Mouse (Mus musculus) heart, embryonic 11.5 days (tissue): Measurements from ENCODE around the gene Ube2z. TPM values are rescaled to one million over a fixed set of nuclear protein-coding genes. Genes with fewer than 3 reads are reported as not detected.
A peak's percentile ranks its signal among the peaks of the same experiment; 100 is the strongest.

Source experiments
- ATAC-seq: fragments of 200-750 bp; cut with Nextera tagmentation; replicated peaks from 2 replicates; pipeline ENCODE4 v1.8.0; 2017; ENCODE audit warnings: moderate library complexity; ENCODE audit not compliant: insufficient number of reproducible peaks, low FRiP score, low TSS enrichment
- H3K27ac ChIP-seq: fragments of 300-500 bp; sonication (generic); 2 replicates; pipeline ENCODE4 v1.5.1; 2014; ENCODE audit warnings: mild to moderate bottlenecking, low read depth, low read length
- H3K27me3 ChIP-seq: fragments of 300-500 bp; sonication (generic); 2 replicates; pipeline ENCODE4 v1.6.1; 2014; ENCODE audit warnings: mild to moderate bottlenecking, low read length, mixed read lengths; ENCODE audit not compliant: control insufficient read depth, insufficient read depth
- H3K36me3 ChIP-seq: fragments of 300-500 bp; sonication (generic); 2 replicates; pipeline ENCODE4 v1.6.1; 2014; ENCODE audit warnings: mild to moderate bottlenecking, low read length, moderate library complexity, mixed read lengths; ENCODE audit not compliant: control insufficient read depth, insufficient read depth
- H3K4me1 ChIP-seq: fragments of 300-500 bp; sonication (generic); 2 replicates; pipeline ENCODE4 v1.6.1; 2014; ENCODE audit warnings: low read length; ENCODE audit not compliant: control insufficient read depth, insufficient read depth
- H3K4me2 ChIP-seq: fragments of 300-500 bp; sonication (generic); 2 replicates; pipeline ENCODE4 v1.6.1; 2014; ENCODE audit warnings: mild to moderate bottlenecking, moderate library complexity
- H3K4me3 ChIP-seq: fragments of 300-500 bp; sonication (generic); 2 replicates; pipeline ENCODE4 v1.5.1; 2014; ENCODE audit warnings: low read depth, low read length
- H3K9ac ChIP-seq: fragments of 300-500 bp; sonication (generic); 2 replicates; pipeline ENCODE4 v1.6.1; 2014; ENCODE audit warnings: mild to moderate bottlenecking, low read depth, low read length, moderate library complexity
- H3K9me3 ChIP-seq: fragments of 300-500 bp; sonication (generic); replicated peaks from 2 replicates; pipeline ENCODE4 v1.6.1; 2016; ENCODE audit warnings: low read length; ENCODE audit not compliant: control insufficient read depth
- WGBS: fragments of 180-500 bp; shearing (Covaris S2); extraction: QIAGEN DNeasy Blood & Tissue Kit; methylation state at CpG from one replicate; pipeline ENCODE4 v1.1.7; 2014; ENCODE audit not compliant: insufficient replicate concordance; 5-methylcytosine and 5-hydroxymethylcytosine counted together
- polyA plus RNA-seq: library from polyadenylated mRNA; unstranded; fragments of >200 nt; fragmentation: Nextera tagmentation; extraction: Ambion mirVana; gene quantifications from 2 replicates; pipeline ENCODE4 v1.2.1, GENCODE M21; 2014

The Ube2z gene
- polyA plus RNA-seq, 1 experiment from 2014 or later, result 23.0 TPM

DNA sequence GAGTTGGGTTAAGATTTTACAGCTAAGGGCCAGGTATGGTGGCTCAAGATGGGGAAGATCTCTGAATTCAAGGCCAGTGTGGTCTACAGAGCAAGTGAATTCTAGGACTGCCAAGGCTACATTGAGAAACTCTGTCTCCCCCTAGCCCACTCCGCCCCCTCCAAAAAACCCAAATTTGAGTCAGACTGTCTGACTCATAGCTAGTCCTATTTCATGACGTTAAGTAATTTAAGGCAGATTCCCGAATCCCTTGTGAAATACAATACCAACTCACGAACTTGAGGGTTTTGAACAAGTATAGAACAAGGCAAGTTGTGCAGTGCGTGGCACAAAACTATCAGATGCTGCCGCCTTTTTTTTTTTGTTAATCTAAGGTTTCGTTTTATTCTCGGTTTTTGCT lies 31.1 kb downstream of the Ube2z start:
- peak overlapping the region; percentile 69 for H3K4me3 ChIP-seq
- H3K36me3 ChIP-seq, result peaks cover 5% of the 10 kb centered on the region; the same call in 1 of the 2 replicates
- no peaks in the 10 kb centered on the region for H3K9me3 ChIP-seq
- H3K4me2 ChIP-seq, result peak overlapping the region; percentile 87
- peaks cover 9% of the 10 kb centered on the region; the same call in 1 of the 2 replicates for H3K4me1 ChIP-seq
- WGBS, result 43% methylated on average over 8 of the region's 8 CpGs
- peak overlapping the region; percentile 74; the same call in 1 of the 2 replicates for H3K9ac ChIP-seq
- no peak for ATAC-seq
- H3K27me3 ChIP-seq, result no peaks in the 10 kb centered on the region
- peak overlapping the region; percentile 60; the same call in 1 of the 2 replicates for H3K27ac ChIP-seq

DNA sequence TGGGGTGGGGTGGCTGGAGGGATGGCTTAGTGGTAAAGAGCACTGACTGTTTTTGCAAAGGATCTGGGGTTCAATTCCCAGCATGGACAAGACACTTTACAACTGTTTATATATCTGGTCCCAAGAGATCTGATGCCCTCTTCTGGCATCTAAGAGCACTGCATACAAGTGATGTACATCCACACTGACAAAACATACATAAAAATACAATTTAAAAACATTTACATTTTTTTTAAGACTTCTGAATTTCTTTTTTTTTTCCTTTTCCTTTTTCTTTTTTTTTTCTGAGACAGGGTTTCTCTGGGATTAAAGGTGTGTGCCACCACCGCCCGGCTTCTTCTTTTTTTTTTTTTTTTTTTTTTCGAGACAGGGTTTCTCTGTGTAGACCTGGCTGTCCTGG lies 31.9 kb downstream of the Ube2z start:
- H3K27ac ChIP-seq, result no peak overlapping the region
- no peak overlapping the region for H3K4me2 ChIP-seq
- H3K4me1 ChIP-seq, result peaks cover 9% of the 10 kb centered on the region; the same call in 1 of the 2 replicates
- no peaks in the 10 kb centered on the region for H3K27me3 ChIP-seq
- no peak for ATAC-seq
- WGBS, result 88% methylated on average over 3 of the region's 3 CpGs
- H3K9ac ChIP-seq, result no peak overlapping the region
- H3K4me3 ChIP-seq, result no peak overlapping the region
- H3K9me3 ChIP-seq, result no peaks in the 10 kb centered on the region
- 0 out of 2 replicates have a peak, but pooled peaks cover 3% of the 10 kb centered on the region for H3K36me3 ChIP-seq

DNA sequence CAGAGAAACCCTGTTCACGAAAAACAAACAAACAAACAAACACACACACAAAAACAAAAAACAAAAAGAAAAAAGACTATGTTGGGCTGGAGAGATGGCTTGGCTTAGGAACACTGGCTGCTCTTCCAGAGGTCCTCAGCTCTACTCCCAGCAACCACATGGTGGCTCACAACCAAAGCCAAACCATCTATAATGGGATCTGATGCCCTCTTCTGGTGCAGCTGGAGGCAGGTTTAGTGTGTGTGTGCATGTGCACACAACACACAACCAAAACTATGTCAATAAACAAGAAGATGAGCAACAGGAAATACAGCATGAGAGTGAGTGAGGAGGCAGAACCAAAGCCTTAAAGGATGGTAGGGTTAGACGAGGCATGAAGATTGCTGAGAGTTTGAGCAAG lies 33.5 kb downstream of the Ube2z start:
- Histone ChIP-seq H3K27me3 (no peaks in the 10 kb centered on the region), H3K4me1 (peaks cover 9% of the 10 kb centered on the region; the same call in 1 of the 2 replicates), H3K4me2 (no peak overlapping the region), H3K4me3 (no peak overlapping the region), H3K36me3 (no peaks in the 10 kb centered on the region), H3K9me3 (no peaks in the 10 kb centered on the region), H3K27ac (no peak overlapping the region), H3K9ac (no peak overlapping the region)
- ATAC-seq, result no peak
- WGBS, result 75% methylated on average over 2 of the region's 2 CpGs

DNA sequence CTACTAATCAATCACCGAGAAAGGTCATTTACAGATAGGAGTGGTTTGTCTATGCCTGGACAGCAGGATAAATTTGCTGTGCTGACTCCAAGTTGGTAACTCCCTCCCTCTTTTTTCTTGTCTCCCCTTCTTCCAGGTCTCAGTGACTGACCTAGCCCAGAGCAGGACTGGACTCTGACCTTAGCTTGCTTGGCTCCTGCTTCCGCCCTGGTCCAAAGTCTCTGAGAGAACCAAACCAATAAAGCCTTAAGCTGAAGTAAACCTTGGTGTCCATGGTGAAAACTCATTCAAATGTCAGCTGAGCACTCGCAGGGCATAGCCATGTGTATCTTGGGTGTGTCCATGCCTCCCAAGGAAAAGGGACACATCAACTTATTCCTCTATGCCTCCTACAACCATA lies 34.6 kb downstream of the Ube2z start:
- H3K27me3 ChIP-seq, result no peaks in the 10 kb centered on the region
- no peak for ATAC-seq
- peaks cover 7% of the 10 kb centered on the region; the same call in 1 of the 2 replicates for H3K4me1 ChIP-seq
- 79% methylated on average over 3 of the region's 3 CpGs for WGBS
- no peak overlapping the region for H3K27ac ChIP-seq
- no peaks in the 10 kb centered on the region for H3K9me3 ChIP-seq
- H3K9ac ChIP-seq, result no peak overlapping the region
- H3K4me3 ChIP-seq, result no peak overlapping the region
- no peak overlapping the region for H3K4me2 ChIP-seq
- H3K36me3 ChIP-seq, result no peaks in the 10 kb centered on the region

DNA sequence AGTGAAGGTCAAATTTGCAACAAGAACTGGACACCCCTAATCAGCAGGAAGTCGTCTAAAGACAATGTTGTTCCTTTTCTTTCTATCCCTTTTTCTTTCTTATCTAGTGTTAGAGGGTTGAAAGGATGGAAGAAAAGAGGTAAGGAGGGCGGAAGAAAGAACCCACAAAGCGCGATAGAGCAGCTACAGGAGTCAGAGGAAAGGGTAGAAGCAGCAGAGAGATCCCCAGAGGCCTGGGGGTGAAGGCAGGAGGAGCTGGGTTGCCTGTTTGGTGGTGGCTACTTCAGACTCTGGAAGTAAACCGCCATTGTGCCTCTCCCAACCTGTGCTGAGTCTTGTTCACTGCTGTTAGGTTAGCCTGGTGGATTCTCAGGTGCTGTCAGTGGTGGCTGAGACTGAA lies 37.1 kb downstream of the Ube2z start:
- Histone ChIP-seq H3K9ac (no peak overlapping the region), H3K4me1 (no peaks in the 10 kb centered on the region), H3K27ac (no peak overlapping the region), H3K36me3 (no peaks in the 10 kb centered on the region), H3K4me3 (no peak overlapping the region), H3K9me3 (no peaks in the 10 kb centered on the region), H3K4me2 (no peak overlapping the region), H3K27me3 (no peaks in the 10 kb centered on the region)
- ATAC-seq, result no peak
- WGBS, result 41% methylated on average over 5 of the region's 5 CpGs

DNA sequence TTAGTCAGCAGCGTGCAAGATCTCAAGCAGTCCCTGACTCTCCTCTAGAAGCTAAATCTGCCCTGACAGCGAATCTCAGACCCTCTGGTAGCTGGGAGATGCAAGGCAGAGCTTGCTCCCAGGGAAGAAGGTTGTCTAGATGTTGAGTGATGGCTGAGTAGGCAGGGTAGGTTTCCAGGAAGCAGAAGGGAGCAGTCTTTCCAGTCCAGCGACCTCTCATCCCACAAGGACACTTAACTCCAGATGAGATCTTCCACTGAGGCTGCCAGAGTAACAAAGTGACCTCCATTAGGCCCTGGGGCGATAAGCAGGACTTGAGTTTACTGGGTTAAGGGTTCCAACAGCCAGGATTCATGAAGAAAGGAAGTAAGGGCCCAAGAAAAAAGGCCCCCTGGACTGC lies 44.6 kb downstream of the Ube2z start:
- no peak overlapping the region for H3K9ac ChIP-seq
- peaks cover 11% of the 10 kb centered on the region for H3K4me1 ChIP-seq
- ATAC-seq, result no peak
- no peaks in the 10 kb centered on the region for H3K36me3 ChIP-seq
- no peaks in the 10 kb centered on the region for H3K27me3 ChIP-seq
- no peak overlapping the region for H3K4me3 ChIP-seq
- peak overlapping the region; percentile 22; the same call in 1 of the 2 replicates for H3K27ac ChIP-seq
- WGBS, result 51% methylated on average over 4 of the region's 4 CpGs
- H3K9me3 ChIP-seq, result no peaks in the 10 kb centered on the region
- no peak overlapping the region for H3K4me2 ChIP-seq

DNA sequence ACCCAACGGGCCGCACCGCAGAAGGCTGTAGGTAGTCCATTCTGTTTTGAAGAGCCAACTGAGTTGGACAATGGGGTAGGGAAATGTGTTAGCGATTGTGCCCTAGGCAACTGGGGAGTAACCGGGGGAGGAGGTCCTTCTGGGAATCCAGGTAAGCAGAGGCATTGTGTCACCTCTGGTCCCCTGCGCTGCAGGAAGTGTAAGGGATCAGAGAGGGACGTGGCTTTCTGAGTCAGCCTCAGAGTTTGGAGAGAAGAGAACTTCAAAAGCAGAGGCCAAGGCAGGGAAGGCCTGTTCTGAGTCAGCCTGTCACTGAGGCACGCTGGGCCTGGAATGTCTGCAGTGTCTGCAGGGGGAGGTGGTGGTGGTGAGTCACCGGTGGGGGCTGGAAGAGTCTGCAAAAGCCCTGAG lies 47.2 kb downstream of the Ube2z start:
- Histone ChIP-seq H3K9ac (no peak overlapping the region), H3K4me3 (no peak overlapping the region), H3K4me2 (peak overlapping the region; percentile 33), H3K27ac (peak overlapping the region; percentile 69), H3K36me3 (no peaks in the 10 kb centered on the region), H3K9me3 (no peaks in the 10 kb centered on the region), H3K4me1 (peaks cover 11% of the 10 kb centered on the region), H3K27me3 (no peaks in the 10 kb centered on the region)
- ATAC-seq, result peak; percentile 63; the same call in 1 of the 2 replicates
- 10% methylated on average over 9 of the region's 9 CpGs for WGBS

DNA sequence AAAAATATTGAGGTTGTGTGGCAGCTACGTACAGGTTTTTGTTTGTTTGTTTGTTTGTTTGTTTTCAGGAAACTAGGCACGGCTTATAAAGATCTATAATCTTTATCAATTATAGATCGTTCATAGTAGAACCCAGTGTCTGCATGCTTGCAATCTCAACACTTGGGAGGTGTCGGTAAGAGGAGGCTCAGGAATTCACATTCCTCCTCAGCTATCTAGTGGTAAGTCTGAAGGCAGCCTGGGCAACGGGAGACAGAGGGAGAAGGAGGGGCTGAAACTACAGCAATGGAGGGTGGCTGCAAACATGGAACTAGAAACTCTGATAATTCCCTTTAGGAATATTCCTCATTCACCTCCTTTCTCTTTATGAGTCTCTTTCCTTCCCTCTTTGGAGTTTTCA lies 49.8 kb downstream of the Ube2z start:
- Histone ChIP-seq H3K9me3 (no peaks in the 10 kb centered on the region), H3K4me1 (peaks cover 9% of the 10 kb centered on the region), H3K9ac (no peak overlapping the region), H3K36me3 (no peaks in the 10 kb centered on the region), H3K27ac (no peak overlapping the region), H3K4me3 (0 out of 2 replicates have a peak overlapping the region, but pooled peaks have one; percentile 2), H3K4me2 (peak overlapping the region; percentile 35), H3K27me3 (no peaks in the 10 kb centered on the region)
- WGBS, result 22% methylated on average over 5 of the region's 5 CpGs
- ATAC-seq, result no peak

DNA sequence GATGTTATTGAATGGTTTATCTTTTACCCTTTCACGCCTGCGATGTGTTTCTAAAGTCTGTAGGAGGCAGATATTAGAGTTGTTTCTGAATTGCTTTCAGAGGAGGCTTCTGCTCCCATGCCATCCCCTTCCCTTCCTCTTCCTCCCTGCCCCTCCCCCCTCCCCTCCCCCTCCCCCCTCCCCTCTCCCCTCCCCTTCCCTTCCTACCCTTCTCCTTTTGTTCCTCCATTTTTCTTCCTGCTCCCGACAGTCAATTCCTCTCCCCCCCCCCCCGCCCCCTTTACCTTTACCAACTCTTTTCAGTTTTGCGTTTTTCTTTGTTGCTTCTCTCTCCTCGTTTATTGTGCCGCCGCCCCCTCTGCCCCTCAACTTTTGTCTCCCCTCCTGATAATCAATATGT lies 53.2 kb downstream of the Ube2z start:
- H3K27ac ChIP-seq, result no peak overlapping the region
- no peak for ATAC-seq
- 2% methylated on average over 6 of the region's 8 CpGs for WGBS
- no peaks in the 10 kb centered on the region for H3K36me3 ChIP-seq
- H3K4me1 ChIP-seq, result peaks cover 5% of the 10 kb centered on the region
- no peak overlapping the region for H3K4me3 ChIP-seq
- H3K27me3 ChIP-seq, result no peaks in the 10 kb centered on the region
- no peaks in the 10 kb centered on the region for H3K9me3 ChIP-seq
- H3K4me2 ChIP-seq, result peak overlapping the region; percentile 54
- H3K9ac ChIP-seq, result no peak overlapping the region
